Mouse (Mus musculus) G1E (cell line): ENCODE results near the gene Acaca.

Experiments
- CTCF ChIP-seq: IDR thresholded peaks from 2 replicates; pipeline ENCODE4 v1.5.1; 2012; ENCODE audit warnings: low read depth, low read length, inconsistent platforms, mixed read lengths
- GATA1 ChIP-seq: IDR thresholded peaks from 2 replicates; pipeline ENCODE4 v1.6.1; 2012; ENCODE audit warnings: borderline replicate concordance, low read length, inconsistent platforms, mixed read lengths
- GATA2 ChIP-seq: IDR thresholded peaks from 2 replicates; pipeline ENCODE4 v1.6.1; 2012; ENCODE audit warnings: low read depth, low read length, inconsistent platforms, borderline replicate concordance
- POLR2AphosphoS5 ChIP-seq: IDR thresholded peaks from 2 replicates; pipeline ENCODE4 v1.6.1; 2012; ENCODE audit warnings: low read depth, low read length, inconsistent platforms; ENCODE audit not compliant: insufficient replicate concordance
- TAL1 ChIP-seq: conservative IDR thresholded peaks from 2 replicates; pipeline ENCODE4 v1.6.1; 2012; ENCODE audit warnings: low read depth, low read length, inconsistent platforms, mixed read lengths

GRCm38 (mm10) chr11:84258053-84258710, 128.7 kb downstream of the Acaca start:
- TF ChIP-seq CTCF (no peak), GATA2 (no peak), POLR2AphosphoS5 (no peak), GATA1 (no peak), TAL1 (no peak)
